Mouse (Mus musculus) ES-Bruce4 (cell line): Measurements from ENCODE around the gene E2f6.

Source experiments
- CTCF ChIP-seq: IDR thresholded peaks from one replicate; pipeline ENCODE4 v1.8.1; 2011; ENCODE audit warnings: low read depth, low read length
- EP300 ChIP-seq: IDR thresholded peaks from 2 replicates; pipeline ENCODE4 v1.6.1; 2011; ENCODE audit warnings: low read depth, low read length; ENCODE audit not compliant: insufficient read depth
- POLR2A ChIP-seq: IDR thresholded peaks from one replicate; pipeline ENCODE4 v1.8.1; 2011; ENCODE audit warnings: low read length; ENCODE audit not compliant: insufficient read depth

DNA sequence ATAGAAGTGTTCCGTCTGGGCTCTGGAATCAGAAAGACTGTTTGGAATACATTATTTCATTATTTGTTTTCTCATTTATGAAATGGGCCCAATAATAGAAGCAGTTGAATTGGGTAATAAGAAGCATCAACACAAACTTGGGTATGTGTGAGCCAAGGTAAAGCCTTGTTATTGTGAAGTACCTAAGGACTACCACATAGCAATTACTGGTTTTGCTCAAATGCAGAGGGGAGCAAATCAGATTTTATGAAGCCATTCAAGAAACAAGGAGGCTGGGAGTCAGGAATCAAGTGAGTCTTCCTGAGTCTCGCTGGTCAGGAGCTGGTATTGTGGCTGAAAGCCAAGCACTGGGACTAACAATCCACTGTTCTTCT lies 45.5 kb downstream of the E2f6 start:
- TF ChIP-seq POLR2A: no peak
- TF ChIP-seq EP300: no peak
- no peak for TF ChIP-seq CTCF
